Mouse (Mus musculus): ENCODE measurements around the gene Col5a3. TPM values are rescaled to one million over a fixed set of nuclear protein-coding genes. Genes with fewer than 3 reads are reported as not detected.

Col5a3 gene
- polyA plus RNA-seq, 1 experiment from 2014 or later = 0.21 TPM

GRCm38 (mm10) chr9:20790345-20790744, 24.5 kb downstream of the Col5a3 start:
- DNase-seq (ENCODE audit: low spot score) = no peak
- Histone ChIP-seq H3K36me3 (ENCODE audit: control insufficient read depth, insufficient read depth, low read length) (no peaks in the 10 kb centered on the region), H3K9me3 (ENCODE audit: control insufficient read depth, low read length) (no peaks in the 10 kb centered on the region), H3K4me1 (ENCODE audit: control insufficient read depth, insufficient read depth, low read length) (no peaks in the 10 kb centered on the region), H3K4me3 (ENCODE audit: low read depth, low read length) (no peak overlapping the region), H3K27ac (ENCODE audit: low read depth, low read length) (no peak overlapping the region), H3K9ac (ENCODE audit: low read length) (no peak overlapping the region), H3K4me2 (ENCODE audit: low read depth) (no peak overlapping the region), H3K27me3 (ENCODE audit: control insufficient read depth, insufficient read depth, low read length) (no peaks in the 10 kb centered on the region)
- no peak for ATAC-seq (ENCODE audit: insufficient read depth, low FRiP score, low TSS enrichment)
- 76% methylated on average over 3 of the region's 3 CpGs for WGBS

DNA sequence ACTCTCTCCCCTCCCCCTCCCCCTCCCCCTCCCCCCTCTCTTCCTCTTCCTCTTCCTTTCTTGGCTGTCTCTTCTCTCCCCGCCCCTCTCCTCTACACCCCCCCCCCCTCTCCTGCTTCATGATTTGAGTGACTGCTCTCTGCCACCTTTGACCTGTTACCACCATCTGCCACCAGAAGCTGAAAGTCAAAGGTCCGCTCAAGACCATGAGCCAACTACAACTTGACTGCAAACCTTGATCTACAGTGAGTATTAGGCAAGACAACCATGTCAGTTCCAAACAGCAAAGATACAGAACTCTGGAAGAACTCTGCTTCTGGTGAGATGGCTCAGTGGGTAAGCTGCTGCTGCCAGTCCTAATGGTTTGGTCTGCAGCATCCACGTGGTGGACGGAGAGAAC, 25.2 kb downstream of the Col5a3 start:
- H3K27ac ChIP-seq (ENCODE audit: low read depth, low read length) = no peak overlapping the region
- no peaks in the 10 kb centered on the region for H3K27me3 ChIP-seq (ENCODE audit: control insufficient read depth, insufficient read depth, low read length)
- ATAC-seq (ENCODE audit: insufficient read depth, low FRiP score, low TSS enrichment) = no peak
- H3K4me1 ChIP-seq (ENCODE audit: control insufficient read depth, insufficient read depth, low read length) = no peaks in the 10 kb centered on the region
- H3K9me3 ChIP-seq (ENCODE audit: control insufficient read depth, low read length) = no peaks in the 10 kb centered on the region
- no peak overlapping the region for H3K4me2 ChIP-seq (ENCODE audit: low read depth)
- H3K36me3 ChIP-seq (ENCODE audit: control insufficient read depth, insufficient read depth, low read length) = no peaks in the 10 kb centered on the region
- no peak overlapping the region for H3K4me3 ChIP-seq (ENCODE audit: low read depth, low read length)
- DNase-seq (ENCODE audit: low spot score) = no peak
- 80% methylated on average over 3 of the region's 4 CpGs for WGBS
- no peak overlapping the region for H3K9ac ChIP-seq (ENCODE audit: low read length)

GRCm38 (mm10) chr9:20787992-20788391, 26.9 kb downstream of the Col5a3 start:
- H3K27me3 ChIP-seq (ENCODE audit: control insufficient read depth, insufficient read depth, low read length) = no peaks in the 10 kb centered on the region
- H3K4me2 ChIP-seq (ENCODE audit: low read depth) = no peak overlapping the region
- H3K36me3 ChIP-seq (ENCODE audit: control insufficient read depth, insufficient read depth, low read length) = no peaks in the 10 kb centered on the region
- H3K9me3 ChIP-seq (ENCODE audit: control insufficient read depth, low read length) = no peaks in the 10 kb centered on the region
- H3K4me1 ChIP-seq (ENCODE audit: control insufficient read depth, insufficient read depth, low read length) = no peaks in the 10 kb centered on the region
- H3K27ac ChIP-seq (ENCODE audit: low read depth, low read length) = no peak overlapping the region
- H3K4me3 ChIP-seq (ENCODE audit: low read depth, low read length) = no peak overlapping the region
- 75% methylated on average over 8 of the region's 8 CpGs for WGBS
- DNase-seq (ENCODE audit: low spot score) (no peak), ATAC-seq (ENCODE audit: insufficient read depth, low FRiP score, low TSS enrichment) (no peak)
- no peak overlapping the region for H3K9ac ChIP-seq (ENCODE audit: low read length)

GRCm38 (mm10) chr9:20785055-20785454, 29.8 kb downstream of the Col5a3 start:
- Histone ChIP-seq H3K36me3 (ENCODE audit: control insufficient read depth, insufficient read depth, low read length) (no peaks in the 10 kb centered on the region), H3K4me1 (ENCODE audit: control insufficient read depth, insufficient read depth, low read length) (no peaks in the 10 kb centered on the region), H3K27ac (ENCODE audit: low read depth, low read length) (no peak overlapping the region), H3K4me3 (ENCODE audit: low read depth, low read length) (no peak overlapping the region), H3K4me2 (ENCODE audit: low read depth) (no peak overlapping the region), H3K9me3 (ENCODE audit: control insufficient read depth, low read length) (no peaks in the 10 kb centered on the region), H3K27me3 (ENCODE audit: control insufficient read depth, insufficient read depth, low read length) (no peaks in the 10 kb centered on the region), H3K9ac (ENCODE audit: low read length) (no peak overlapping the region)
- ATAC-seq (ENCODE audit: insufficient read depth, low FRiP score, low TSS enrichment) (no peak), DNase-seq (ENCODE audit: low spot score) (no peak)
- WGBS = 67% methylated on average over 6 of the region's 6 CpGs

DNA sequence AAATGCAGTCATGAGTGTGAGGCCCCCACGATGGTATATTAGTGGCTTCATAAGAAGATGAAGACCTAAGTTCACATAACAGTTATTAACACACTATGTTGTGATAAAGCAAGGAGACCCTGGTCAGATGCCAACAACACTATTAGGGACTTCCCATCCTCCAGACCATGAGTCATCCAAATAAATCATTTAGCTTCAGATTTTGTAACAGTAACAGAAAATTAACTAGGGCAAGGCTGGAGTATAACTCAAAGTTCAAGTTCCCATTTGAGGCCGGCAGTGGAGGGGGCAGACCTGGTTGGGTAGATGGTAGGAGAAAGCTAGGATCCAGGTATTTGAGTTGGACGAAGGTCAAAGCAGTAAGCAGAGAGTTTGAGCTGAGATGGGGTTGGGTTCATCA, 33.6 kb downstream of the Col5a3 start:
- no peak overlapping the region for H3K4me3 ChIP-seq (ENCODE audit: low read depth, low read length)

DNA sequence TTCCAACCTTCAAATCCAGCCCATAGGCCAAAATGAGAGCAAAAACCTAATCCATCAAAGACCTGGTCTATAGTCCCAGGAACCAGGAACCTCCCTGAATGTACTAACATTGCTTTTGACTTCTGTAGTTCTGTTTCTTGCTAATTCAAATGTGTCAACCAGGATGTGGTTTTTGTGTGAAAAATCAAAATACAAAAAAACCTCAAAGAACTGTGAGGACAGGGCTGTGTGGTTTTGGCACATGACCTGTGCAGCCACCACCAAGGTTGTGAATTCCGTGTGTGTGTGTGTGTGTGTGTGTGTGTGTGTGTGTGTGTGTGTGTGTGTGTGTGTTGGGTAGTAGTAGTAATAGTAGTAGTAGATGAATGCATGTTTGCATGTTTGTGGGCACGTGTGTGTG, 49.6 kb downstream of the Col5a3 start:
- DNase-seq (ENCODE audit: low spot score) (no peak), ATAC-seq (ENCODE audit: insufficient read depth, low FRiP score, low TSS enrichment) (no peak)
- H3K4me1 ChIP-seq (ENCODE audit: control insufficient read depth, insufficient read depth, low read length) = no peaks in the 10 kb centered on the region
- WGBS = 84% methylated on average over 2 of the region's 2 CpGs
- no peak overlapping the region for H3K4me2 ChIP-seq (ENCODE audit: low read depth)
- no peaks in the 10 kb centered on the region for H3K27me3 ChIP-seq (ENCODE audit: control insufficient read depth, insufficient read depth, low read length)
- H3K27ac ChIP-seq (ENCODE audit: low read depth, low read length) = no peak overlapping the region
- H3K9me3 ChIP-seq (ENCODE audit: control insufficient read depth, low read length) = no peaks in the 10 kb centered on the region
- H3K9ac ChIP-seq (ENCODE audit: low read length) = no peak overlapping the region
- H3K36me3 ChIP-seq (ENCODE audit: control insufficient read depth, insufficient read depth, low read length) = no peaks in the 10 kb centered on the region
- no peak overlapping the region for H3K4me3 ChIP-seq (ENCODE audit: low read depth, low read length)

More for the DNA sequence above, 33.6 kb downstream of the Col5a3 start:
- ATAC-seq (ENCODE audit: insufficient read depth, low FRiP score, low TSS enrichment) (no peak), DNase-seq (ENCODE audit: low spot score) (no peak)
- Histone ChIP-seq H3K9ac (ENCODE audit: low read length) (no peak overlapping the region), H3K36me3 (ENCODE audit: control insufficient read depth, insufficient read depth, low read length) (no peaks in the 10 kb centered on the region), H3K27ac (ENCODE audit: low read depth, low read length) (no peak overlapping the region), H3K4me2 (ENCODE audit: low read depth) (no peak overlapping the region), H3K27me3 (ENCODE audit: control insufficient read depth, insufficient read depth, low read length) (no peaks in the 10 kb centered on the region), H3K4me1 (ENCODE audit: control insufficient read depth, insufficient read depth, low read length) (no peaks in the 10 kb centered on the region), H3K9me3 (ENCODE audit: control insufficient read depth, low read length) (no peaks in the 10 kb centered on the region)
- WGBS = 87% methylated on average over 3 of the region's 3 CpGs

- 85% methylated on average over 1 of the region's 1 CpGs for WGBS
- Histone ChIP-seq H3K27me3 (ENCODE audit: control insufficient read depth, insufficient read depth, low read length) (no peaks in the 10 kb centered on the region), H3K4me2 (ENCODE audit: low read depth) (no peak overlapping the region), H3K4me3 (ENCODE audit: low read depth, low read length) (no peak overlapping the region), H3K36me3 (ENCODE audit: control insufficient read depth, insufficient read depth, low read length) (no peaks in the 10 kb centered on the region), H3K27ac (ENCODE audit: low read depth, low read length) (no peak overlapping the region), H3K4me1 (ENCODE audit: control insufficient read depth, insufficient read depth, low read length) (no peaks in the 10 kb centered on the region), H3K9me3 (ENCODE audit: control insufficient read depth, low read length) (no peaks in the 10 kb centered on the region), H3K9ac (ENCODE audit: low read length) (no peak overlapping the region)
- ATAC-seq (ENCODE audit: insufficient read depth, low FRiP score, low TSS enrichment) (no peak), DNase-seq (ENCODE audit: low spot score) (no peak)
These were observed 51.8 kb downstream of the Col5a3 start for GRCm38 (mm10) chr9:20763099-20763498.

DNA sequence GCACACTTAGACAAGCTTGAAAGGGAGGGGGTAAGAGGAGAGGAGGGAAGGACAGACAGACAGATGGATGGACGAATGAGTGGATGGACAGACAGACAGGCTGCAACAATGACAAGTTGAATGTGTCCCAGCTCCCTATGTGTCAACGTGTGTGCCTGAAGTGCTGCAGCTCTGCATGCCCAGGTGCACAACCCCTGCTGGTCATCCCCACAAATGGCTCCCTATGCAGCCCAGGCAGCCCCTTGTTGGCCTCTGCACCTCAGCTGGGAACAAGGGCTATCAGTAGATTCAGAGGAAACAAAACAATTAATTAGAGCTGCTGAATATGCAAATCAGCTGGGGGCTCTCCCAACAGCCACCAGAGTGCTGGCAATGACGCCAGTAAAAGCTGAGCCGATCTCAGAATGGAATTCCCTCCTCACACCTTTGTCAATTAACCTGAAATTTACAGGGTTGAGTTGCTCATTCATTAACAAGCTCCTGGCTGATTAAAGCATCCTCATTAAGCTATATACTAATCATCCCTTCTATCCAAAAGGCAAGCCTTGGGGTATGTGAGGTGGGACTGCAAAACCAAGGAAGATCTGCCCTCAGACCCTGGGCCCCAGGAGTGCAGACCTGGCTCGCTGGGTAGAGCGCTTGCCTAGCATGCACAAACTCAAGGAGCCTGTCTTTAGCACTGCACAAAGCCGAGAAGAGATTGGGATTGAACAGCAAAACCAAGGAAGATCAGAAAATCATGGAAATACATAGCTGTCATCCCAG, 52.5 kb downstream of the Col5a3 start:
- no peak overlapping the region for H3K9ac ChIP-seq (ENCODE audit: low read length)
- no peaks in the 10 kb centered on the region for H3K27me3 ChIP-seq (ENCODE audit: control insufficient read depth, insufficient read depth, low read length)
- H3K9me3 ChIP-seq (ENCODE audit: control insufficient read depth, low read length) = no peaks in the 10 kb centered on the region
- no peak overlapping the region for H3K4me2 ChIP-seq (ENCODE audit: low read depth)
- ATAC-seq (ENCODE audit: insufficient read depth, low FRiP score, low TSS enrichment) = no peak
- H3K4me3 ChIP-seq (ENCODE audit: low read depth, low read length) = no peak overlapping the region
- no peaks in the 10 kb centered on the region for H3K36me3 ChIP-seq (ENCODE audit: control insufficient read depth, insufficient read depth, low read length)
- H3K4me1 ChIP-seq (ENCODE audit: control insufficient read depth, insufficient read depth, low read length) = no peaks in the 10 kb centered on the region
- no peak for DNase-seq (ENCODE audit: low spot score)
- WGBS = 46% methylated on average over 7 of the region's 7 CpGs
- no peak overlapping the region for H3K27ac ChIP-seq (ENCODE audit: low read depth, low read length)

- Histone ChIP-seq H3K36me3 (ENCODE audit: control insufficient read depth, insufficient read depth, low read length) (no peaks in the 10 kb centered on the region), H3K27ac (ENCODE audit: low read depth, low read length) (no peak overlapping the region), H3K27me3 (ENCODE audit: control insufficient read depth, insufficient read depth, low read length) (no peaks in the 10 kb centered on the region), H3K4me1 (ENCODE audit: control insufficient read depth, insufficient read depth, low read length) (no peaks in the 10 kb centered on the region), H3K9me3 (ENCODE audit: control insufficient read depth, low read length) (no peaks in the 10 kb centered on the region), H3K4me2 (ENCODE audit: low read depth) (no peak overlapping the region), H3K4me3 (ENCODE audit: low read depth, low read length) (no peak overlapping the region), H3K9ac (ENCODE audit: low read length) (no peak overlapping the region)
- ATAC-seq (ENCODE audit: insufficient read depth, low FRiP score, low TSS enrichment) (no peak), DNase-seq (ENCODE audit: low spot score) (no peak)
- 67% methylated on average over 3 of the region's 3 CpGs for WGBS
These were observed 53.5 kb downstream of the Col5a3 start for GRCm38 (mm10) chr9:20761388-20761787.

Data from neural tube, embryonic 11.5 days (tissue).